Mouse (Mus musculus): ENCODE data around the gene Gm20481.
A peak's percentile ranks its signal among the peaks of the same experiment; 100 is the strongest.
"Not testable (repeated sequence)": the region's sequence is repeated elsewhere in the genome, so short reads cannot be mapped to it uniquely, and the experiment has no call there.

The Gm20481 gene

DNA sequence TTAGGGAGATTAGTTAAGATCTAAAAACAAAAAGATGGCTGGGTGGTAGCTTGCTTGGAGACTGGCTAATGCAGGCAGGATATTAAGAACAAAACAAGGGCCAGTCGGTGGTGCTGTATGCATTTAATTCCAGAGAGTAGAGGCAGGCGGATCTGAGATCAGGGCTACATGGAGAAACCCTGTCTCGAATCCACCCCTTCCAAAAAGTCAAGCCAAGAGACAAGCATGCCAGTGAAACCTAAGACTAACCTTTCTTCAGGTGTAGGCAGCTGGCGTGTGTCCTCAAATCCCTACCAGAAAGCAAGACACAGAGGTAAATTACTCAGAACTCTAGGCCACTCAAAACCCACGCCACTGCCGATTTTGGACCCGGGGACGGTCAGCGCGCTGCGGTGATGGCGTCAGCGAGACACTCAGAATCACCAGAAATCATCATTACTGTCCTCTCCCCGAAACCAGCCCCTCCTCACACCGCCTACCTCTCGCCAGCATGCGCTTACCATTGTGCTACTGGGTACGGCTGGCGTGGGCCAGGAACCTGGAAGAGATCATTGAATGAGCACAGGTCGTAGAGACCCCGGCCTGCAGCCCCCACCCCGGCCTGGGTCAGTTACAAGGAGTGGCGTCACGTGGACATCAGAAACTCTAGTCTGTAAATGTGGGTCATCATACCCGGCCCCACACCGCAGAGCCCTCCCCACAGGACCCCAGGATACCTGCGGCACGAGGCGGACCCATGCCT is 17.9 kb upstream of the Gm20481 start:
- no peak for DNase-seq (ENCODE audit: extremely low read depth, low read depth, low spot score)

DNA sequence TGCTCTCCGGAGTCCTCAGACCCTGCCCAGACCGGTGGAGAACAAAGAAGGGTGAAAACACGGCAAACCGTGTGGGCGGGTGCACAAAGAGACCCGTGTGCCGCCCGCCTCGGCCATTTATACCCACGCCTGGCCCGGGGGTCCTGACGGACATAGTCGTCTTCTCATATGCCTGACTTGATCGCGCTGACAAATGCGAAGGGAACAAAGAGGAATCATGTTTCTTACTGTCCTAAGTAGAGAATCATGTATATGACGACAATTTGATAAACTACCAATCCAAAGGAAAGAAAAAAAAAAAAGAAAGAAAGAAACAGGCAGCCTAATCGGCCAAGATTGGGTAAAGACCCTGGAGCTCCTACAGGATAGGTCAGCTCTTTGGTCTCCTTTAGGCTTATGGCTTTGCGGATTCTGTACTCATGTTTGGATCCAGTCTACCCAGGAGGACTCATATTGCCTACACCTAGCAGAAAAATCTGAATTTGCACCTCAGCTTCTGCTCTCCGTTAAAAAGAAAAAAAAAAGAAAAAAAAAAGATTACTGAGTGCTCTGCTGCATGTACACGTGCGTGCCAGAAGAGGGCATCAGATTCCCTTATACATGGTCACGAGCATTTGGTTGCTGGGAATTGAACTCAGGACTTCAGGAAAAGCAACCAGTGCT is 17.2 kb upstream of the Gm20481 start:
- no peak for DNase-seq (ENCODE audit: extremely low read depth, low read depth, low spot score)

DNA sequence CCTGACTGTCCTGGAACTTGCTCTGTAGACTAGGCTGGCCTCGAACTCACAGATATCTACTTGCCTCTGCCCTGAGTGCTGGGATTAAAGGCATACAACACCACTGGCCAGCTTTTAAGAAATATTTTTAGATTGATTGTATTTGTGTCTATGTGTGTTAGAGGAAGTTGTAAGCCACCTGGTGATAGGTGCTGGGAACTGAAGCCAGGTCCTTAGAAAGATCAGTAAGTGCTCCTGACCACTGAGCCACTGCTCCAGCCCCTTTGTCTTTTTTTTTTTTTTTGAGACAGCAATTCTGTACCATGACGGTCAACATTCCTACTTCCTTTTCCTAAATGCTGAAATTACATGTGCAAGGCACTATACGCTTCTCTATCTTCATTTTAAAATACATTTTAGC is 16.5 kb upstream of the Gm20481 start:
- no peak for DNase-seq (ENCODE audit: extremely low read depth, low read depth, low spot score)

DNA sequence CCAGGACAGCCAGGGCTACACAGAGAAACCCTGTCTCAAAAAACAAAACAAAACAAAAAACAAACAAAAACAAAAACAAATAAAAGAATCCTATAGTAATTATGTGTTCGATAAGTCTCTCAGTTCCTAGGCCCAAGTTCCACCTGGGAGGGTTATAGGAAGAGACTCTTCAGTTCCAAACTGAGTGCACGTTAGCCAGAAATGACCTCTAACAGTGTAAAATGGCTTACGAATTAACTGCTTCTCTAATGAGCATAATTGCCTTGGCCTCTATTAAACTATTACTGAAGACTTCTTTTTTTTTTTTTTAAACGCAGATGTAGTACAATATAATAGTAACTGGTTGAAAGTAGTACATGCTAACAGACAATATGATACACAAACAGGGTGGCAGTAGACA is 15.8 kb upstream of the Gm20481 start:
- no peak for DNase-seq (ENCODE audit: extremely low read depth, low read depth, low spot score)

DNA sequence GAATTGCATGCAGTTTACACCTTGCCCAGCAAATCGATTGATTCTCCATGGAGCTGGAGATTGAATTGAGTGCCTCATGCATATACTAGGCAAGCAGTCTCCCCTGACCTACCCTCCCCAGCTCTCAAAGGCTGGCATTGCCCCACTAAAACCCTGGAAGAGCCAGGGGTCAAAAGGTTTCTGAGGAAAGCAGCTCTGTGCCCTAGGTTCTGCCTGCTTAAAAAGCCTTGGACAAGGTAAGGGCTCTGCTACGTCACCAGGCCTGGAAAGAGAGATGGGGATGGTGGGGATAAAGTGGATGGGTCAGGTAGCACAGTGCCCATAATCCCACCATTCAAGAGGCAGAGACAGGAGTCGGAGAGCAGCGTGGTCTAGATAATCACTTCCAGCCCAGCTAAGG is 14.9 kb upstream of the Gm20481 start:
- DNase-seq (ENCODE audit: extremely low read depth, low read depth, low spot score), result no peak

DNA sequence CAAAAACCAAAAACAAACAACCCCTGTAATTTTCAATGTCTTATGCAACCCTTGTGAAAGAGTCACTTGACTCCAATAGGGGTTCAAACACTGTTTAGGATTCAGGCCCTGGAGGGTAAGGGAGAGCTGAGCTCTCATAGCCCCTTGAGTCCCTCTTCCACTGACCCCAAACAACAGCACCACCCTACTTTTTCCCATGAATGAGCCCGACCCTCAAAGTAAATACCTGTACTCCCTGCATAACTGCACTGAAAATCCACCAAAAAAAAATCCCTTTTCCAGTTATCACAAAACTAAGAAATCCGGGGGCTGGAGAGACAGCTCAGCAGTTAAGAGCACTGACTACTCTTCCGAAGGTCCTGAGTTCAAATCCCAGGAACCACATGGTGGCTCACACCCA is 13.8 kb upstream of the Gm20481 start:
- DNase-seq (ENCODE audit: extremely low read depth, low read depth, low spot score), result no peak

DNA sequence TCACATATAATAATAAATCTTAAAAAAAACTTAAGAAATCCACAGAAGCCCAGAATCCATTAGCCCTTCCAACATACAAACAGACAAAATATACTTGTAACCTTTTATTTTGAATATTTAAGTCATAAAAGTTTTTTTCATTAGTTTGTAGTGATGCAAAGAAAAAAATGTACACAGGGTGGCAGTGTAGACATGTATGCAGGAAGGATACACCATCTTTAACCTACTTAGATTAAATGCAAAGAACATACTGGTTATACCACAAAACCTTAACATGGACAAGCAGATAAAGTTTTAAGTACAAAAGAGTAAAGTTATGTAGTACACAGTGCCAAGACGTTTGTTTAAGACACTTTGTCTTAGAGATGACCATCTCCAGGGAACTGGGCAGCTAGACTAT is 13.4 kb upstream of the Gm20481 start:
- no peak for DNase-seq (ENCODE audit: extremely low read depth, low read depth, low spot score)

DNA sequence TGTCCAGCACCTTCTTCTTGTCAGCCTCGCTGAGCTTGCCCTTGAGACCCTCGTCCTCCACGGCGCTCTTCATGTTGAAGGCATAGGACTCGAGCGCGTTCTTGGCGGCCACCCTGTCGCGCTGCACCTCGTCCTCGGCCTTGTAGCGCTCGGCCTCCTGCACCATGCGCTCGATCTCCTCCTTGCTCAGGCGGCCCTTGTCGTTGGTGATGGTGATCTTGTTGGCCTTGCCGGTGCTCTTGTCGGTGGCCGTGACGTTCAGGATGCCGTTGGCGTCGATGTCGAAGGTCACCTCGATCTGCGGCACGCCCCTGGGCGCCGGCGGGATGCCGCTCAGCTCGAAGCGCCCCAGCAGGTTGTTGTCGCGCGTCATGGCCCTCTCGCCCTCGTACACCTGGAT is 12.4 kb upstream of the Gm20481 start:
- not testable (repeated sequence) for DNase-seq (ENCODE audit: extremely low read depth, low read depth, low spot score)

DNA sequence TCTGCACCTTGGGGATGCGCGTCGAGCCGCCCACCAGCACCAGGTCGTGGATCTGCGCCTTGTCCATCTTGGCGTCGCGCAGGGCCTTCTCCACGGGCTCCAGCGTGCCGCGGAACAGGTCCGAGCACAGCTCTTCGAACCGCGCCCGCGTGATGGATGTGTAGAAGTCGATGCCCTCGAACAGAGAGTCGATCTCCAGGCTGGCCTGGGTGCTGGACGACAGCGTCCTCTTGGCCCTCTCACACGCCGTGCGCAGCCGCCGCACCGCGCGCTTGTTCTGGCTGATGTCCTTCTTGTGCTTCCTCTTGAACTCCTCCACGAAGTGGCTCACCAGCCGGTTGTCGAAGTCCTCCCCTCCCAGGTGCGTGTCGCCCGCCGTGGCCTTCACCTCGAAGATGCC is 11.7 kb upstream of the Gm20481 start:
- not testable (repeated sequence) for DNase-seq (ENCODE audit: extremely low read depth, low read depth, low spot score)

DNA sequence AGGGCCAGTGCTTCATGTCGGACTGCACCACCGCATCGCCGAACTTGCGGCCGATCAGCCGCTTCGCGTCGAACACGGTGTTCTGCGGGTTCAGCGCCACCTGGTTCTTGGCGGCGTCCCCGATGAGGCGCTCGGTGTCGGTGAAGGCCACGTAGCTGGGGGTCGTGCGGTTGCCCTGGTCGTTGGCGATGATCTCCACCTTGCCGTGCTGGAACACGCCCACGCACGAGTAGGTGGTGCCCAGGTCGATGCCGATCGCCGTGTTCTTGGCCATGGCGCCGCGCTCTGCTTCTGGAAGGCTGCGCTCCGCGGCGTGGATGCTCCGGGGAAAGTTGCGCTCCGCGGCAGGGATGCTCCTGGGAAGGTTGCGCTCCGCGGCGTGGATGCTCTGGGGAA is 11.0 kb upstream of the Gm20481 start:
- DNase-seq (ENCODE audit: extremely low read depth, low read depth, low spot score), result not testable (repeated sequence)

DNA sequence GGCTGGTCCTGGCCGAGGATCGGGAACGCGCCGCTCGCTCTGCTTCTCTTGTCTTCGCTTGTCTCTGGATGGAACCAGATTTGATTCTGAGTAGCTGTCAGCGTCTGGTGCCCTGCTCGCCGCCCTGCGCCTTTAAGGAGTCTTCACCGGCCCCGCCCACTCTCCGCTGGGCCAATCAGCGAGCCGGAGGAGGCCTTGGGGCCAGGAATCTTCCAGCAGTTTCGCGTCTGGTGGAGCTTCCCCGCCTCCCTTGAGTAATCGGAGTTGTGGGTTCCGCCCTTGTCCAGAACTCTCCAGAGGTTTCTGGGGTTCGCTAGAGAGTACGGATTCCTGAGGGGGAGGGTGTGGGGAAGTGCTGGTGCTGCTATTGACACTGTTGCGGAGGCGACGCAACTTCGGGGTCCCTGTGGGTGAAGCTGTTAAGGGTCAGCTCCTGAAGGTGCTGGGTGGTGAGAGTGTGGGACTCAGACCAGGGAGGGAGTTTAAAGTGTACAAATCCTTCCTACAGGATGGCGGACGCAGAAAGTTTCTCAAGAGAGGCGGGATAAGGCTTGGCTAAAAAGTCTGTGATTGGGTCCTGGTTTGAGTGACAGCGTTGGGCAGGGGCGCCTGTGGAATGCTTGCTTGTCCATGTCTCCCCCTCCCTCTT is 10.5 kb upstream of the Gm20481 start, which contains the start of gene Hspa1b:
Gene Hspa1b, minus strand, starts transcription at position 109 of the 649 bp plus-strand sequence.
- DNase-seq (ENCODE audit: extremely low read depth, low read depth, low spot score), result not testable (repeated sequence)

DNA sequence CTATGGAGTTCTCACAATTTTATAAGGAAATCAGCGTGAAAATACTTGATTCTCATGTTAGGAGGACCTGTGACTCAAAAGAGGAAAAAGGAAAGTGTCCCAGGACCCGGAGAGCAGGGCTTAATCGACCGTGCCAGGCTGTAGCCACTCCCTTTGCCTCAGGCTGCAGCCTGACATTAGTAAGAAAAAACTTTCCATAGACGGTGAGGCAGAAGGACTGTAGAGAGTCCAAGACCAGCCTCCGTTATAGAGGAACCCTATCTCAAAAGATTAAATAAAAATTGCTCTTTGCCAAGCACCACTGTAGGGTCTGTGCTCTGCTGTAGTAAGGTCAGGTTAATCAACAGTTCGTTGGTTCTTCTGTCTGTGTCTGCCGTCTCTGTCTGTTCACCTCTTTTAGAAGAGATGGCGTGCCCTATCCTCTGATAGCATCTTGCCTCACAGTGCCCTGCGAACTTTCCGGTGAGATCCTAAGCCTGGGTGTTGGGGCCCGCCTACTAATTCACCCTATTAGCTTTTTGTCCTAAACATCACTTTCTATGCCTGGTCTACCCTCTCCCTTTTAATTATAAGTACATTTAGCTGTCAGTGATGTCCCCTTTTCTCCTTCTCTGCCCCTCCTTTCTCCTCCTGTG is 9.7 kb upstream of the Gm20481 start:
- no peak for DNase-seq (ENCODE audit: extremely low read depth, low read depth, low spot score)

DNA sequence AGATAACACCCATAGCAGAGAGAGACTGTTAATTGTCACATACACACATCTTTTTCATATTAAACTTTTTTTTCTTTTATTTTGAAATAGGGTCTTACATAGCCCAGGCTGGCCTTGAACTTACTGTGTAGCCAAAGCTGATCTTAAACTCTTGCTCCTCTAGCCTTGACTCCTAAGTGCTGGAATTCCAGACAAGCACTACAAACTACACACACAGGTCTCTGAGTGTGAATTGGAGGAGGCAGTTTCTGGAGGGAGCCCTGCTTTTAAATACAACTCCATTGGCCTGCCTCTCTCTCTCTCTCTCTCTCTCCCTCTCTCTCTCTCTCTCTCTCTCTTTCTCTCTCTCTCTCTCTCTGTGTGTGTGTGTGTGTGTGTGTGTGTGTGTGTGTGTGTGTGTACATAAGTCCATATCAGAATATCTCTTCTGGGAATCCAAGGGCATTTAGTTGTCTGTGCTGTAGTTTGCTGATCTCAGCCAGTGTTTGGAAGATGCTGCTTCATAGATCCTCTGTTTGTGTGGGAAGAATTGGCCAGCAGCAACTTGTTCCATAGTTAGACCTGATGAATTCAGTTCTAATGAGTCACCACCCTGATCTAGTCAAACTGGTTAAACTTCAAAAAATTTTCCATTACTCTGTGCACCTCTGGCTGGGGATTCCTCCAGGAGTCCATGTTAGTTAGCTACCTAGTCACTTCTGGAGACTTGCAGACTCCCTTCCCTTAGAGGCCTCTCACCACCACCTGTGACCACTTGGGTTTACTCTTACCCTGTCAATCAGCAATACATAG is 8.8 kb upstream of the Gm20481 start:
- DNase-seq (ENCODE audit: extremely low read depth, low read depth, low spot score), result peak; percentile 94

DNA sequence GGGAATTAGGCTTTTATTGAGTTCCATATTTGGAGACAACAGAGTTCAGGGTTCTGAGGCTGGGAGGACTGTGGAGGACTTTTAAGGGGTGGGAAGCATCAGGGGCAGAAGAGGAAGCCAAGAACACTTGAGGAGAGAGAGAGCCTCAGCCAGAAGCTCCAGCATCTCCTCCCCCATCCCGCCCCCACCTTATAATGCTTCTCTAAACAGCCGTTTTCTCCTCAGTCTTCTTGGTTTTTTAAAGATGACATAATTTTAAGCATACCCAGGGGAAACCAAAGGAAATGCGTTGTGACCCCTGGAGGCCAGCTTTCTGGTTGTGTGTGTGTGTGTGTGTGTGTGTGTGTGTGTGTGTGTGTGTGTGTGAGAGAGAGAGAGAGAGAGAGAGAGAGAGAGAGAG is 7.6 kb upstream of the Gm20481 start:
- DNase-seq (ENCODE audit: extremely low read depth, low read depth, low spot score), result no peak

DNA sequence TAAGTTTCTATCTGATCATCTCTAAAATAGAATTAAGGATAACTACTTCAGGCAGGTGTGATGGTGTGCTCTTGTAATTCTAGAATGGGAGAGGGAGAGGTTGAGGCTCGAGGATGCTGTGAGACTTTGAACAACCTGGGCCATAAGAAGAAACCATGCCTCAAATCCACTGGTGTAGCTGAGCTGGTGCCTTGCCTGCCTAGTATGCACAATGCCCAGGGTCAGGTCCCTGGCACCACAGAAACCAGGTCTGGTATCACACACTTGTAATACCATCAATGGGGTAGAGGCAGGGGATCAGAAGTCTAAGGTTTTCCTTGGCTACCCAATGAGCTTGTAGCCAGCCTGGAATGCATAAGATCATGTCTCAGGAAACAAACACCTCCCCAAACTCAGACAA is 6.9 kb upstream of the Gm20481 start:
- DNase-seq (ENCODE audit: extremely low read depth, low read depth, low spot score), result no peak

DNA sequence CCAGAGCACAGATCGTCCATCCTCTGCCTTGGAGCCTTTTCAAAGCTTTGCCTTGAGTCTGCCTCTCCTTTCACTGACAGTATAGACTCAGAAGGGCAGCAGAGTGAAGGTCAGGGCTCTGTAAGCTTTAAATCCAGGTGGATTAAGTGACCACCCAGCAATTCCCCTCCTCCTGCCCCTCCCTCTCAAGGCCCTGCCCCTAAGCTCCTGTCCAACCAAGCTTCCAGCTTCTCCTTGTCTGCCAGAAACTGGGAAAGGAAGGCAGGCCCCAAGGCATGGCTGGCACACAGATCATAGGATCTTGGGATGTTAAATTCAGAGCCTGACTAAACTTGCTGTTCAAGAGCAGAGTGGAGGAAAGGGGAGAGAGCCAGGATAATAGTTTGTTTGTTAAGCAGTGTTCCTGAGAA is 5.1 kb upstream of the Gm20481 start:
- DNase-seq (ENCODE audit: extremely low read depth, low read depth, low spot score), result peak; percentile 94

DNA sequence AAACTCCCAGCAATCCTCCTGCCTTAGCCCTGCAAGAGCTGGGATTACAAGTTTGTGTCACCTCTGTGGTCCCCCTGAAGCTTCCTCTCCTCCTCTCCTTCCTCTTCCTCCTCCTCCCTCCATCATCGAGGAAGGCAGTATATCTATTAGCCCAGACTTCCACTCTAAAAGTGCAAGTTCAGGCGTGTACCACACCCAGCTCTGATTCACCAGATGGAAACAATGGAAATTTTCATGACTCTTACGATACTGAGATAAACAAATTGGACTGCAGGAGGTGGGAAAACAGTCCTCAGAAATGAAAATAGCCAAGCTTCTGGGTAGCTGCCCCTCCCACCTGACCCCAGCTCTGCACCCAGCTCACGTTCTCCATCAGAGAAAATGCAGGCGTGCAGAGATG is 4.1 kb upstream of the Gm20481 start:
- DNase-seq (ENCODE audit: extremely low read depth, low read depth, low spot score), result no peak

DNA sequence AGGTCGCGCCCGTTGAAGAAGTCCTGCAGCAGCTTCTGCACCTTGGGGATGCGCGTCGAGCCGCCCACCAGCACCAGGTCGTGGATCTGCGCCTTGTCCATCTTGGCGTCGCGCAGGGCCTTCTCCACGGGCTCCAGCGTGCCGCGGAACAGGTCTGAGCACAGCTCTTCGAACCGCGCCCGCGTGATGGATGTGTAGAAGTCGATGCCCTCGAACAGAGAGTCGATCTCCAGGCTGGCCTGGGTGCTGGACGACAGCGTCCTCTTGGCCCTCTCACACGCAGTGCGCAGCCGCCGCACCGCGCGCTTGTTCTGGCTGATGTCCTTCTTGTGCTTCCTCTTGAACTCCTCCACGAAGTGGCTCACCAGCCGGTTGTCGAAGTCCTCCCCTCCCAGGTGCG is 1.1 kb downstream of the Gm20481 start:
- not testable (repeated sequence) for DNase-seq (ENCODE audit: extremely low read depth, low read depth, low spot score)

DNA sequence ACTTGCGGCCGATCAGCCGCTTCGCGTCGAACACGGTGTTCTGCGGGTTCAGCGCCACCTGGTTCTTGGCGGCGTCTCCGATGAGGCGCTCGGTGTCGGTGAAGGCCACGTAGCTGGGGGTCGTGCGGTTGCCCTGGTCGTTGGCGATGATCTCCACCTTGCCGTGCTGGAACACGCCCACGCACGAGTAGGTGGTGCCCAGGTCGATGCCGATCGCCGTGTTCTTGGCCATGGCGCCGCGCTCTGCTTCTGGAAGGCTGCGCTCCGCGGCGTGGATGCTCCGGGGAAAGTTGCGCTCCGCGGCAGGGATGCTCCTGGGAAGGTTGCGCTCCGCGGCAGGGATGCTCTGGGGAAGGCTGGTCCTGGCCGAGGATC is 2.0 kb downstream of the Gm20481 start:
- DNase-seq (ENCODE audit: extremely low read depth, low read depth, low spot score), result not testable (repeated sequence)

DNA sequence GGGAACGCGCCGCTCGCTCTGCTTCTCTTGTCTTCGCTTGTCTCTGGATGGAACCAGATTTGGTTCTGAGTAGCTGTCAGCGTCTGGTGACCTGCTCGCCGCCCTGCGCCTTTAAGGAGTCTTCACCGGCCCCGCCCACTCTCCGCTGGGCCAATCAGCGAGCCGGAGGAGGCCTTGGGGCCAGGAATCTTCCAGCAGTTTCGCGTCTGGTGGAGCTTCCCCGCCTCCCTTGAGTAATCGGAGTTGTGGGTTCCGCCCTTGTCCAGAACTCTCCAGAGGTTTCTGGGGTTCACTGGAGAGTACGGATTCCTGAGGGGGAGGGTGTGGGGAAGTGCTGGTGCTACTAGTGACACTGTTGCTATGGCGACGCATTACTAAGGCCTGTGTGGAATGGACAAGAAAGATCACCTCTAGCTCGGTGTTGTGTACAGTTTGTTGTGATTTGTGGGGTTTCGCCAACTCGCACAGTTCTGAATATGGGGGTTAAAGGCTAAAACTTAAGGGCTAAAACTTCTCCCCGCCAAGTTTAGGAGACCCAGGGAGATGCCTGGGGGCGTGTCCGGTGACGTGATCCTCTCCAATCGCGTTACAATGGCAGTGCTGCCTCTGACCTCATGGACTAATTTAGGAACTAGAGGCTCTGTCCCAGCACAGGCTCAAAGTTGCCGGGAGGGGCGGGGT is 2.5 kb downstream of the Gm20481 start, which contains the start of the genes Hspa1a and Hspa1l:
Gene Hspa1a, minus strand, starts transcription at position 88 of the 681 bp plus-strand sequence.
Gene Hspa1l, plus strand, starts transcription at position 635 of the 681 bp plus-strand sequence.
- not testable (repeated sequence) for DNase-seq (ENCODE audit: extremely low read depth, low read depth, low spot score)
